Mouse (Mus musculus) spleen, postnatal 36 days (tissue): ENCODE data around the gene Foxb1.

Source experiments
- DNase-seq, 2 experiments: peaks; one replicate each; pipeline ENCODE4 v3.0.0; 2022; ENCODE audit warnings: low spot score in 2 of 2, mixed read lengths in 1 of 2

Gene Foxb1

DNA sequence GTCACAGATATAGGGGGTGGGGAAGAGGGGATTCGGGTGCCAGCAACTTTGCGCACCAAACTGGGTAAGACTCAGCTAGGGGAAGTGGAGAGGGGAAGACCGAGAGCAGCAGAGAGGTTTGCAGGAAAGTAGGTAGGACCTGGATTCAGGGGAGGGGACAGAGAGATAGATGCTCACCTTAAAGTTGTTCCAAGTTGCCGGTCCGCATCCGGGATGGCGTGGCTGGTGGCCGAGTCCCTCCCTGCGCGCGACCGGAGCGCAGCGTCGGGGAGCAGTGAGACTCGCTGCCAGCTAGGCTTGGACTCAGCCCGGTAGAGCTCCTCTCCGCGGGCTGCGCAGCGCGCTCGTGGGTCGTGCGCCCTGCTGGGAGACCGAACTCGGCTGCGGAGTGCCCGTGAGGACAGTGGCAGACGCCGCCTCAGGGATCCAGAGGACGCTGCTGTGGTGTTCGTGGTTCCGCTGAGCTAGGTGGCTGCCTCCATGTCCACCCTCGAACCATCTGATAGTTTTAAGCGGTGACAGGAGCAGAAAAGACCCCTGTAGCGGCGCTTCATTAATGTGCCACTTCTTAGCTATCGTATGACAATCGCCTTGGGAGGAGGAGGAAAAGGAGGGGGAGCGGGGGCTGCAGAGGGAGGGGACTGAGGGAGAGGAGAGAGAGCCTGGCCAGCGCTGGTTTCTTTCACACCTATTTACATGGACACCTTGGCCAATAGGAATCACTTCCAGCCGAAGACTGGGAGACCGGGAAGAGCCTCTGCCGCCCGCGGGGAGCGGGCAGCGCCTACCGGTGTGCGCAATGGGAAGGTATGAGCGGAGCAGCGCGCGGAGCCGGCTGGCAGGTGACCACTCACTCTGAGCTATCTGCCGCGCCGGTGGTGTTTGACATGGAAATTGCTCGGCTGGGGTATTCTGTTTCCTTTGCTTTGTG is at the start of gene Foxb1:
TSS of gene Foxb1 (minus strand) at position 570 of the 931 bp plus-strand sequence.
- no peak for DNase-seq

DNA sequence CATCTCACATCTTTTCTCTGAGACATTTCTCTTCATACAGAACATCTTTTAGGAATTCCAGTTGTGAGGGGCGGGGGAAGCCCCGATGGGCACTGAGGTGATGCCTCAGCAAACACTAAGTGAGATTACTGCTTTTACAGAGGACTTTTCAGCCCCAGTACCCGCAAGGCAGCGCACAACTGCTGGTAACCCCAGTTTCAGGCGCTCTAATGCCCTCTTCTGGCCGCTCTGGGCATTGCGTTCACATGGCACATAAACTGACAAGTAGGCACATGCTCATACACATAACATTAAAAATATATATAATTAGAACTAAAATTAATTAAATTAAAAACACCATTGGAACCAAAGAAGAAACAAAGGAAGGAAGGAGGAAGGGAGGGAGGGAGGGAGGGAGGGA is 29.8 kb upstream of the Foxb1 start:
- no peak for DNase-seq

GRCm38 (mm10) chr9:69779996-69780395 is 19.3 kb upstream of the Foxb1 start:
- DNase-seq: no peak

GRCm38 (mm10) chr9:69769949-69770585 is 9.3 kb upstream of the Foxb1 start:
- no peak for DNase-seq

DNA sequence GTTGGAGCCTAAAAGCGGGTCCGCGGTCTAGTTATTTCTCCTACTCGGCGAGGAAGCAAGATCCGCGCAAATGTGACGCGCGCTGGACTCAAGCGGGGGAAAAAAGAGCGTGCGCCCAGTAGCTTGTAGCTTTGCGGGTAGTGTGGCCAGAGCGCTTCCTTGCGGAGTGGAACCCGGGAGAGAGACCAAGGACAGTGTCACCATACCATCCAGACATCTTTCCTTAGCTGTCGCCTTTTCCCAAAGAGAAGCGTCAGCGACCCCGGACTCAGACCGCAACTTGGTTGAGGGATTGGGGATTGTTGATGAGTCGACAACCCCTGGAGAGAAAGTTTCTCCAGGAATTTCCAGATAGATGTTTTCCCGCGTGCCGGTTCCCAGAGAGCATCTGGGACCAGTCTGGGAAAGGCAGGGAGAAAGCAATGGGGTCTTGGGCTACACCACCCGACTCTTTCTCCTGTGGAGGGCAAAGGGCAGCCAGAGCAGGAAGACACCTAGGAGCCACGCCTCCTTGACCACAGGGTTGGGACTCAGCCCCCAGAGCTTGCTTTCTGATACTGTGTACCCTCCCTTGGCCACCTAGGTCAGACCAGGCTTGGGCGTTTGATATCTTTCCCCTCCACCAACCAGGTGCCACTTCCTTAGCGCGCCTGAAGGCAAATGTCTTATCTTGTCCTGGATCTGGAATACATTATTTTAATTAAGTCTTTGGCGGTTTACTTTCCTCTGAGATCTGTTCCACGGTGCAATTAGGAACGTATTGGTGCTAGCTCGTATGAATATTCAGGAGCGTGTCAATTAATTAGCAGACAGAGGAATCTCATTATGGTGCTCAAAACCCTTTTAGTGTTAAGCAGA is 8.6 kb upstream of the Foxb1 start:
- no peak for DNase-seq

- DNase-seq: no peak
Measured at GRCm38 (mm10) chr9:69768136-69768875, 7.6 kb upstream of the Foxb1 start.

DNA sequence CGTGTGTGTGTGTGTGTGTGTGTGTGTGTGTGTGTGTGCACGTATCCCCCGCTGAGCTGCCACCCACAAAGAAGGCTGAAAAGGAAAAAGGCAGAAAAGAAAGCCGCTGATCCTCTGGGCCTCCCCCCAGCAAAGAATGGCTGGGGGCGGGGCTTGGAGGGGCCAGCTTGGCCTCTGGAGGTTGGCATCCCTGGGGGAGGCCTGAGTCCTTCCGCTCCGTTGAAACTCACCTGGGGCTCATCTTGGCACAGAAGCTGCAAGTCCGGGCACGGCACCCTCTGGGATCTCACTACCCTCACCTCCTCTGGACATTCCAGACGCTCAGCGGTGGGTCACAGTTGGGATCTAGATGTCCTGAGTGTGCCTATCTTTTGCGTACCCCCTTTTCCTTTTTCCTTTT is 6.7 kb upstream of the Foxb1 start:
- no peak for DNase-seq

GRCm38 (mm10) chr9:69766936-69767335 is 6.2 kb upstream of the Foxb1 start:
- DNase-seq: no peak

GRCm38 (mm10) chr9:69766301-69766700 is 5.6 kb upstream of the Foxb1 start:
- DNase-seq: no peak

- no peak for DNase-seq
Measured at GRCm38 (mm10) chr9:69765483-69766050, 4.8 kb upstream of the Foxb1 start.

GRCm38 (mm10) chr9:69764586-69765482 is 4.1 kb upstream of the Foxb1 start:
- DNase-seq: no peak

DNA sequence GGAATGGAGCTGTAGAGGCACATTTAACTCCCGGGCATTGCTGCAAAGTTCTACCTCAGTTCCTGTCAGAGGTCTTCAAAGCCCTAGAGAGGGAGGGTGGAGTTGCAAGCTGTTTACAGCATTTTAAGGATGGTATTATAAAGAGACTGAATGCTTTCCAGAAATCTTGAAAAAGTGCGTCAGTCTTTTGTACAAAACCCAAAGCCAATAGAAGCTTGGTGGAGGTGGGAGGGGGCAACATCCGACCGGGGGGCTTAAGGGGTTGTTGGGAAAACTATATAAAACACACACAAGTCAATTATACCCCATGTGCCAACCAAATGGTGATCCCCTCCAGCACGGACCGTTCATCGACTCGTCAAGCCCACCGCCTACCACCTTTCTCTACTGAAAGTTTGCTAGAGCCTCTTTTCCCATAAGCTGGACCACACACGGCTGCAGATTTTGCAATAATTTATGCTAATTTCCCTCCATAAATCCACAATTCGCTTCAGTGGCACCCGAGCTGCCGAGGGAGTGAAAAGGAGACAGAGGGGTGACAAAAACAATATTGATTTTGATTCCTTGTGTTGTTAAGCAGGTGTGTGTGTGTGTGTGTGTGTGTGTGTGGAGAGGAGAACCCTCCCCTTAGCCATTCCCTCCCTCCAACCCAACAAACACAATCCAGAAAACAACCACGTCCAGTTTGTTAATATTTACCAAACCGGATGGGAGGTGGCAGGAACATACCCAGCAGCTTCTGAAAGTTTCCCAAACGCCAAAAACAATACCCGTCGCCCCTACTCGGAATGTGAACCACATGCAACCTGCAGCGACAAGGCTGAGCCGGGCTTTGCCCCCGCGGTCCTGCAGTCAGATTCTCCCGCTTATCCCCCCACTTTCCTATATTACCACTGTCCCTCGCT is 3.2 kb upstream of the Foxb1 start:
- DNase-seq: no peak

DNA sequence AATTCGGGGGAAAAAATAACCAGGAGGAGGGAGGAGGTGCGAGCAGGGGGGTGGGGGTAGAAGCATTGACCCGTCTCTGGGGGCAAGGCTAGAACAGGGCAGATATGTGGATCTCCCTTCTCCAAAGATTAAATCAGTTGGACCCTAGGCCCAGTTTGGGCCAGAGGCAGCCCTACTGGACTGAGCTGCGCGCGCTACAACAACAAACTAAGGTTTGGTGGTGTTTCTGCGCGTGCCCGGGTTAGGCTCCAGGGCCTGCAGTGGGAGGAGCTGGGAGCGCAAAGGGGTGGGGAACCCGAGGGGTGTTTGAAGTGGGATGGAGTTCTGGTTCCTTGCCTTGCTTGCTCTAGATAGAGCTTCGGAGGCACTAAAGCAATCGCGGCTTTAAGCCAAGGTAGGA is 2.0 kb upstream of the Foxb1 start:
- DNase-seq: no peak

DNA sequence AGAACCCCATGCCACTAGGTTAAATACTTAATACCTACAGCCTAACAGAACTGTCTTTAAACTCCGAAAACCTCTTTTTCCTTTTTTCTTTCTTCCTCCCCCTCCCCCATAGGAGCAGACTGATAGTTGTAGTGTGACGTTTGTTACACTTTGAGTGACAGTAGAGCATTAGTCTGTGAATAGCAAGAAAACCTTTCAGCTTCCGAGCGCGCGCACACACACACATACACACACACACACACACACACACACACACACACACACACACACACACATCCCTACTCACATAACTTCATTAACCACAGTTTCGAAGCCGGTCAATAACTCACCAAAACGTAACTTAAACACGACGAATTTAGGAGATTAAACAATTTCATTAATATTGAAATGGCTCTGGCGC is 1.5 kb upstream of the Foxb1 start:
- DNase-seq: no peak

GRCm38 (mm10) chr9:69761569-69761968 is 829 bp upstream of the Foxb1 start:
- no peak for DNase-seq

- DNase-seq: no peak
Measured at GRCm38 (mm10) chr9:69759721-69760221, 969 bp downstream of the Foxb1 start.

DNA sequence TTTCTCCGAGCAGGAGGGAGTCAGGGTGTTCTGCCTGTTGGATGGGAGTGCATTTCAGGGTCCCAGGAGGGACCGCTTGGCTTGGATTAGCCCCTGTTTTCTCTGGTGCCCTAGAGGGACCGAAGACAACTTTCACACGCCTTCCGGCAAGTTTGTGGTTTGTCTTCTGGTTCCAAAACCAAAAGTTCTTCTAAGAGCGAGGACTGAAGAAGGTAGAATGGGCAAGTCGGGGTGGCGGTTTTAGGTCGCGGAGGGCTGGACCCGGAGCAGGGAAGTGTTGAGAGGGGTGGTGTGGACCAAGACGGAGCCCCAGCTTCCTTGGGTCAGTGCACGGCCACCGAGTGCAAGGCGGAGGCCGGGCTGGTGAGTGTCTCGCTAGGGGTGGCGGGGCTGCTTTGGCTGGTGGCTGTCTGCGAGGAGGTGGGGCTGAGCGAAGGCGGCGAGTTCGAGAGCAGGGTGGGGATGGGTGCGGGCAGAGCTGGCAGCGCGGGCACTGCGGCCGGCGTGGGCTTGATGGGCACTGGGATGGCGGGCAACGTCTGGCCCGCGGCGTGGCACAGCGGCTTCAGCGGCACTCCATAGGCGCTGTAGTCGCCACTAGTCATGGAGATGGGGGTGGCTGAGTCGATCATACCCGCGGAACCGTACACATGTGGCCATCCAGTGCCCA is 1.7 kb downstream of the Foxb1 start:
- DNase-seq: no peak

DNA sequence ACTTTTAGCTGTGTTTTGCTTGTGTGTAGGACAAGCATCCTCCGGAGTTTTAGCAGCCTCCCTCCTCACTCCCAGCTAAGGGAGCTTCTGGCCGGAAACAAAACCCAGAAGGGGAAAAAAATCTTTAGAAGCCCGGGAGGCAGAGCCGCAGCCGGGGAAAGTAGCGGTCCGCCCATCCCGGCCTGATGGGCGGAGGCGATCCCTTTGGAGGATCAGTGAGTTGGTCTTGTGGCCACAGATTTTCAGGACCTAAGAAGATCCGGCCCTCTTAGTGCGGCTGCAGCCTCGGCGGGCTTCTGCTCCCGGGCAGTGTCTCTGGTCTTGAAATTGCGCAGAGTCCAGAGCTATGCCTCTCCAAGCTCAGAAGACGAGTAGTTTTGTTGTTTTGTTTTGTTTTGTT is 2.2 kb downstream of the Foxb1 start:
- DNase-seq: no peak
